Mouse (Mus musculus): ENCODE measurements around the gene Lamc2.

DNA sequence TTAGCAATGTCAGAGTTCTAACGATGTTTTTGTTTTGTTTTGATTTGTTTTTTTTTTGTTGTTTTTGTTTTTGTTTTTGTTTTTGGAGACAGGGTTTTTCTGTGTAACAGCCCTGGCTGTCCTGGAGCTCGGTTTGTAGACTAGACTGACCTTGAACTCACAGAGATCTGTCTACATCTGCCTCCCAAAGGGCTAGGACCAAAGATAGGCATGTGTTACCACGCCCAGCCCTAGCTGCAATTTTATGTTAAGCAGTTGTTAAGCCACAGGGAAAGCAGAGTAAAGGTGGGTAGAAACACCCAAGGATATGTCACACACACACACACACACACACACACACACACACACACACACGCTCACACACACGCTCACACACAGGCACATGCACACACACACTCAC, 76.9 kb downstream of the Lamc2 start:
- no peak for TF ChIP-seq CTCF (IDR thresholded peaks at IDR 0.05; ENCODE audit: insufficient read depth, low read length)
- TF ChIP-seq POLR2A (IDR thresholded peaks at IDR 0.05; ENCODE audit: borderline replicate concordance, extremely low read depth, low read depth, low read length) = no peak

Measured in lung, adult 2 months (tissue).